Mouse (Mus musculus) kidney, embryonic 14.5 days (tissue): ENCODE data around the gene Nrap. TPM values are rescaled to one million over a fixed set of nuclear protein-coding genes. Genes with fewer than 3 reads are reported as not detected.
A peak's percentile ranks its signal among the peaks of the same experiment; 100 is the strongest.
"Not testable (repeated sequence)": the region's sequence is repeated elsewhere in the genome, so short reads cannot be mapped to it uniquely, and the experiment has no call there.

Experiments
- ATAC-seq: fragments of 200-750 bp; cut with Nextera tagmentation; 2 replicates; pipeline ENCODE4 v1.8.0; 2017; ENCODE audit warnings: moderate number of reproducible peaks, mild to moderate bottlenecking, moderate TSS enrichment, moderate library complexity; ENCODE audit not compliant: low FRiP score, low TSS enrichment
- H3K27ac ChIP-seq: fragments of 300-500 bp; sonication (generic); 2 replicates; pipeline ENCODE4 v1.5.1; 2014; ENCODE audit warnings: low read depth, mild to moderate bottlenecking, low read length, moderate library complexity, mixed read lengths
- H3K27me3 ChIP-seq: fragments of 300-500 bp; sonication (generic); 2 replicates; pipeline ENCODE4 v1.6.1; 2014; ENCODE audit warnings: mild to moderate bottlenecking, low read length; ENCODE audit not compliant: control insufficient read depth, insufficient read depth
- H3K36me3 ChIP-seq: fragments of 300-500 bp; sonication (generic); 2 replicates; pipeline ENCODE4 v1.6.1; 2014; ENCODE audit warnings: low read length, mixed read lengths; ENCODE audit not compliant: control insufficient read depth, insufficient read depth
- H3K4me1 ChIP-seq: fragments of 300-500 bp; sonication (generic); 2 replicates; pipeline ENCODE4 v1.6.1; 2014; ENCODE audit warnings: low read length, mixed read lengths; ENCODE audit not compliant: control insufficient read depth, insufficient read depth
- H3K4me2 ChIP-seq: fragments of 300-500 bp; sonication (generic); replicated peaks from 2 replicates; pipeline ENCODE4 v1.6.1; 2014; ENCODE audit warnings: low read depth, mild to moderate bottlenecking, low read length
- H3K4me3 ChIP-seq: fragments of 300-500 bp; sonication (generic); 2 replicates; pipeline ENCODE4 v1.5.1; 2014; ENCODE audit warnings: mild to moderate bottlenecking, low read length
- H3K9ac ChIP-seq: fragments of 300-500 bp; sonication (generic); 2 replicates; pipeline ENCODE4 v1.6.1; 2014; ENCODE audit warnings: low read depth, mild to moderate bottlenecking, low read length, moderate library complexity
- H3K9me3 ChIP-seq: fragments of 300-500 bp; sonication (generic); 2 replicates; pipeline ENCODE4 v1.6.1; 2016; ENCODE audit warnings: low read length; ENCODE audit not compliant: control insufficient read depth
- WGBS: fragments of 180-500 bp; shearing (Covaris S2); extraction: QIAGEN DNeasy Blood & Tissue Kit; methylation state at CpG from one replicate; pipeline ENCODE4 v1.1.7; 2014; 5-methylcytosine and 5-hydroxymethylcytosine counted together
- polyA plus RNA-seq: library from polyadenylated mRNA; unstranded; fragments of >200 nt; fragmentation: Nextera tagmentation; extraction: Ambion mirVana; gene quantifications from 2 replicates; pipeline ENCODE4 v1.2.1, GENCODE M21; 2014

The Nrap gene
- polyA plus RNA-seq, 1 experiment from 2014 or later, result 0.19 TPM

- peaks cover 8% of the 10 kb centered on the region; the same call in 1 of the 2 replicates for H3K4me1 ChIP-seq
- 51% methylated on average over 12 of the region's 12 CpGs for WGBS
- no peaks in the 10 kb centered on the region for H3K9me3 ChIP-seq
- H3K4me3 ChIP-seq, result no peak overlapping the region
- no peak overlapping the region for H3K4me2 ChIP-seq
- H3K27me3 ChIP-seq, result no peaks in the 10 kb centered on the region
- no peak overlapping the region for H3K27ac ChIP-seq
- no peak for ATAC-seq
- H3K9ac ChIP-seq, result no peak overlapping the region
- H3K36me3 ChIP-seq, result no peaks in the 10 kb centered on the region
These were observed 33.5 kb upstream of the Nrap start for GRCm38 (mm10) chr19:56423370-56423769.

GRCm38 (mm10) chr19:56422476-56423338 is 32.9 kb upstream of the Nrap start:
- ATAC-seq, result peak; percentile 75
- Histone ChIP-seq H3K4me3 (no peak overlapping the region), H3K4me2 (no peak overlapping the region), H3K9me3 (no peaks in the 10 kb centered on the region), H3K27ac (no peak overlapping the region), H3K9ac (no peak overlapping the region), H3K36me3 (no peaks in the 10 kb centered on the region), H3K4me1 (peaks cover 8% of the 10 kb centered on the region; the same call in 1 of the 2 replicates), H3K27me3 (no peaks in the 10 kb centered on the region)
- 18% methylated on average over 14 of the region's 14 CpGs for WGBS

- no peak for ATAC-seq
- no peak overlapping the region for H3K4me2 ChIP-seq
- H3K27me3 ChIP-seq, result no peaks in the 10 kb centered on the region
- WGBS, result 87% methylated on average over 3 of the region's 3 CpGs
- H3K9ac ChIP-seq, result no peak overlapping the region
- peaks cover 8% of the 10 kb centered on the region; the same call in 1 of the 2 replicates for H3K4me1 ChIP-seq
- no peaks in the 10 kb centered on the region for H3K36me3 ChIP-seq
- no peak overlapping the region for H3K27ac ChIP-seq
- H3K4me3 ChIP-seq, result no peak overlapping the region
- no peaks in the 10 kb centered on the region for H3K9me3 ChIP-seq
These were observed 30.5 kb upstream of the Nrap start for GRCm38 (mm10) chr19:56420345-56420744.

GRCm38 (mm10) chr19:56419452-56419851 is 29.6 kb upstream of the Nrap start:
- no peak overlapping the region for H3K27ac ChIP-seq
- no peak overlapping the region for H3K9ac ChIP-seq
- H3K4me1 ChIP-seq, result peaks cover 8% of the 10 kb centered on the region; the same call in 1 of the 2 replicates
- ATAC-seq, result no peak
- no peaks in the 10 kb centered on the region for H3K9me3 ChIP-seq
- no peak overlapping the region for H3K4me2 ChIP-seq
- H3K27me3 ChIP-seq, result no peaks in the 10 kb centered on the region
- no peaks in the 10 kb centered on the region for H3K36me3 ChIP-seq
- H3K4me3 ChIP-seq, result no peak overlapping the region
- WGBS, result 42% methylated on average over 9 of the region's 9 CpGs

- no peak overlapping the region for H3K27ac ChIP-seq
- no peaks in the 10 kb centered on the region for H3K27me3 ChIP-seq
- H3K4me3 ChIP-seq, result no peak overlapping the region
- H3K4me2 ChIP-seq, result no peak overlapping the region
- 87% methylated on average over 4 of the region's 4 CpGs for WGBS
- H3K9ac ChIP-seq, result no peak overlapping the region
- H3K36me3 ChIP-seq, result no peaks in the 10 kb centered on the region
- H3K9me3 ChIP-seq, result no peaks in the 10 kb centered on the region
- ATAC-seq, result no peak
- H3K4me1 ChIP-seq, result 0 out of 2 replicates have a peak, but pooled peaks cover 3% of the 10 kb centered on the region
These were observed 28.6 kb upstream of the Nrap start for GRCm38 (mm10) chr19:56418404-56418803.

GRCm38 (mm10) chr19:56409884-56410283 is 20.0 kb upstream of the Nrap start:
- H3K4me2 ChIP-seq, H3K9ac ChIP-seq, H3K27ac ChIP-seq, H3K9me3 ChIP-seq, H3K27me3 ChIP-seq, H3K4me1 ChIP-seq, H3K36me3 ChIP-seq, H3K4me3 ChIP-seq, ATAC-seq: not testable (repeated sequence)
- 99% methylated on average over 4 of the region's 4 CpGs for WGBS

- no peaks in the 10 kb centered on the region for H3K4me1 ChIP-seq
- H3K9ac ChIP-seq, result no peak overlapping the region
- WGBS, result 94% methylated on average over 7 of the region's 7 CpGs
- peaks cover 5% of the 10 kb centered on the region for H3K36me3 ChIP-seq
- no peaks in the 10 kb centered on the region for H3K27me3 ChIP-seq
- H3K4me2 ChIP-seq, result no peak overlapping the region
- H3K27ac ChIP-seq, result no peak overlapping the region
- no peak overlapping the region for H3K4me3 ChIP-seq
- no peaks in the 10 kb centered on the region for H3K9me3 ChIP-seq
- no peak for ATAC-seq
These were observed 16.7 kb upstream of the Nrap start for GRCm38 (mm10) chr19:56406581-56406980.

GRCm38 (mm10) chr19:56405824-56406223 is 16.0 kb upstream of the Nrap start:
- Histone ChIP-seq H3K27ac (no peak overlapping the region), H3K4me3 (no peak overlapping the region), H3K4me1 (no peaks in the 10 kb centered on the region), H3K36me3 (peaks cover 5% of the 10 kb centered on the region), H3K27me3 (no peaks in the 10 kb centered on the region), H3K9ac (no peak overlapping the region), H3K4me2 (no peak overlapping the region), H3K9me3 (no peaks in the 10 kb centered on the region)
- no peak for ATAC-seq
- 90% methylated on average over 4 of the region's 4 CpGs for WGBS

GRCm38 (mm10) chr19:56401864-56402263 is 12.0 kb upstream of the Nrap start:
- ATAC-seq, result no peak
- H3K9me3 ChIP-seq, result no peaks in the 10 kb centered on the region
- peaks cover 5% of the 10 kb centered on the region for H3K36me3 ChIP-seq
- no peak overlapping the region for H3K9ac ChIP-seq
- H3K27me3 ChIP-seq, result no peaks in the 10 kb centered on the region
- H3K4me3 ChIP-seq, result no peak overlapping the region
- no peak overlapping the region for H3K27ac ChIP-seq
- H3K4me1 ChIP-seq, result peaks cover 9% of the 10 kb centered on the region; the same call in 1 of the 2 replicates
- 80% methylated on average over 6 of the region's 6 CpGs for WGBS
- H3K4me2 ChIP-seq, result no peak overlapping the region
